Mouse (Mus musculus): ENCODE data around the gene Exoc1.

DNA sequence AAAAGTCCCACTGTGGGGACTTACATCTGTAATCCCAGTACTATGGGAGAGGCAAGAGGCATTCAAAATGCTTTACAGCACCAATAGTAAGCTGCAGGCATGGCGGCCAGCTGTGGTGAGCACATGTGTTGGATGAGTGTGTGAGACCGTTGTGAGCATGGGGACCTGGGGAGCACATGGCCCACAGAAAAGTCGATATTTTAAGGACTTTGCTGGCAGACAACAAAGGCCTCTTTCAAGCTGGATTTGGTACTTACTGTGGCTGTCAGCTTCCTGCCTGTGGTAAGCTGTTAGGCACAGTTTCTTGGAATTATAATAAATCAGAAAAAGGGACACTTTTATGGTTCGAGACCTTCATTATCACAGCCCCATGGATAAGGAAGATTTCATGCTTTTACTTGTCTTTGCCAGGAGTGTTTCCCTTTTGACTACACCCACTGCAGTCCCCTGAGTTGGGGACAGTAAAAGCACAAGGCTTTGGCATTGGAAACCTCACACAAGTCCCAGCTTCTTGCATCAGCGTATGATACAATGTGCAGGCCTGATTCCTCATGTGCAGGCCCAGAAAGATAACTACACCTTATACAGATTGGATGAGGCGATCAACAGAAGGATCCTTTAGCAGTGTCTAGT, 83.9 kb downstream of the Exoc1 start:
- no peak for TF ChIP-seq CTCF (IDR thresholded peaks at IDR 0.05; ENCODE audit: low read depth, low read length)
- no peak for TF ChIP-seq POLR2A (IDR thresholded peaks at IDR 0.05; ENCODE audit: extremely low read depth, insufficient read depth, low read length)
